Mouse (Mus musculus): ENCODE results near the gene Rbms3. TPM values are rescaled to one million over a fixed set of nuclear protein-coding genes. Genes with fewer than 3 reads are reported as not detected.

Gene Rbms3
- polyA plus RNA-seq, 1 experiment from 2014 or later, result 43.1 TPM

DNA sequence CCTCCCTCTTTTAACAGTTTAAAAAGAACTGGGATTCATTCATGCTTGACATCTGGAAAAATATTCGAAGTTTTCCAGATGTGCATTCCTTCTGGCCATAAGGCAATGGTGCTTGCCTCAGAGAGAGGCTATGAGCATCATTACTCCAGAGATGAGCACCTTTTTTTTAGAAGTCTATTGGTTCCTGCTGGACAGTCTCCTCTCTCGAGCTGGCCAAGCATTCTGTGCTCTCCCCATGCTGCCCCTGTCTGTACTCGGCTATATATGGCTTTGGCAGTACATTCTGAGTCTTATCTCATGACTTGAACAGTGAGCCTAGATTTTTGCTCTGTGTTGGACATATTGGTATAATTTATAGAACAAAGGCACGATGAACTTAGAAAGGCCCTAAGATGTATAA lies 952.6 kb downstream of the Rbms3 start:
- H3K4me2 ChIP-seq (ENCODE audit: low read depth, low read length), result no peak overlapping the region
- peak overlapping the region; percentile 42; the same call in 1 of the 2 replicates for H3K27ac ChIP-seq (ENCODE audit: low read length)
- 59% methylated on average over 4 of the region's 4 CpGs for WGBS
- no peaks in the 10 kb centered on the region for H3K36me3 ChIP-seq (ENCODE audit: control insufficient read depth, insufficient read depth, low read length)
- H3K9ac ChIP-seq (ENCODE audit: low read depth, low read length), result no peak overlapping the region
- no peaks in the 10 kb centered on the region for H3K27me3 ChIP-seq (replicated peaks; ENCODE audit: control insufficient read depth, insufficient read depth, low read length)
- no peak overlapping the region for H3K4me3 ChIP-seq (ENCODE audit: low read length)
- H3K9me3 ChIP-seq (ENCODE audit: control insufficient read depth, low read length), result no peaks in the 10 kb centered on the region
- no peaks in the 10 kb centered on the region; the same call in 1 of the 2 replicates for H3K4me1 ChIP-seq (ENCODE audit: control insufficient read depth, insufficient read depth, low read length)
- ATAC-seq, result peak; percentile 46

DNA sequence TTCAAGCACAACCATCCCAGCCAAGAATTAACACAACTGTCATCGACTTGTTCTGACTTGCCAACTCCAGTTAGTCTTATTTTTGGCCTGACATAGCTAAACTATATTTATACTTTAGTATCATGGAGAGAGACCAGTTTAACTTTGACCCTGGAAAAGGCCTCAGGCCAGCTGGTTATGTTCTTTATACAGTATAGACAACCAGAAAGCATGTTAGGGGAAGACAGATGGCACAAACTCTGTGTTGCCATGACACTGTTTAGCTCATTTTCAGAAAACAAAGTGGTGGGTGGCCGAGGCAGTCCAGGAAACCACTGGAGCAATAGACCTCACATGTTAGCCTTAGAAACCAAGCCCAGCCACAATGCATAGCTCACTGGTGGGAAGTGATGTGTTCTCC lies 953.3 kb downstream of the Rbms3 start:
- H3K4me1 ChIP-seq (ENCODE audit: control insufficient read depth, insufficient read depth, low read length), result no peaks in the 10 kb centered on the region; the same call in 1 of the 2 replicates
- H3K27ac ChIP-seq (ENCODE audit: low read length), result no peak overlapping the region
- no peak overlapping the region for H3K4me3 ChIP-seq (ENCODE audit: low read length)
- H3K36me3 ChIP-seq (ENCODE audit: control insufficient read depth, insufficient read depth, low read length), result no peaks in the 10 kb centered on the region
- H3K4me2 ChIP-seq (ENCODE audit: low read depth, low read length), result no peak overlapping the region
- H3K9ac ChIP-seq (ENCODE audit: low read depth, low read length), result no peak overlapping the region
- H3K9me3 ChIP-seq (ENCODE audit: control insufficient read depth, low read length), result no peaks in the 10 kb centered on the region
- no peaks in the 10 kb centered on the region for H3K27me3 ChIP-seq (replicated peaks; ENCODE audit: control insufficient read depth, insufficient read depth, low read length)
- 34% methylated on average over 2 of the region's 2 CpGs for whole genome bisulfite sequencing
- peak; percentile 82 for ATAC-seq

DNA sequence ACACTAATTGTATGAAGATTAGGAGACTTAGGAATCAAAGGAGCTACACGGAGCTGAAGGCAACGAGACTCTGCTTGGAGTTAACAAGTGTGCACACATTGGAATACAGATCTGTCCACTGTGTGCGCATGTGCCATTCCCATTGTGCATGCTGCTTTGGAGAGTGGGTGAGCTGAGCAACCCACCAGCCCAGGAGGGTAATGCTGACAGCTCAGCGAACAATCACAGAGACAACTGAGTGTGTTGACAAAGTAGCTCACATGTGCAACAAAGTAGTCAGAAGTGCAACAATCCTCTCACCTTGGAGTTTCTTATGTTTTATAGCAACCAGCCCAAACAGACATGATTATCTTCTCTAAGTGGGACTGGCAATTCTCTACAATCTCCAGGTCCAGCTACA lies 955.5 kb downstream of the Rbms3 start:
- no peak for ATAC-seq
- Histone ChIP-seq H3K4me3 (ENCODE audit: low read length) (no peak overlapping the region), H3K27ac (ENCODE audit: low read length) (no peak overlapping the region), H3K36me3 (ENCODE audit: control insufficient read depth, insufficient read depth, low read length) (no peaks in the 10 kb centered on the region), H3K4me2 (ENCODE audit: low read depth, low read length) (no peak overlapping the region), H3K9me3 (ENCODE audit: control insufficient read depth, low read length) (no peaks in the 10 kb centered on the region), H3K27me3 (replicated peaks; ENCODE audit: control insufficient read depth, insufficient read depth, low read length) (no peaks in the 10 kb centered on the region), H3K4me1 (ENCODE audit: control insufficient read depth, insufficient read depth, low read length) (no peaks in the 10 kb centered on the region; the same call in 1 of the 2 replicates), H3K9ac (ENCODE audit: low read depth, low read length) (no peak overlapping the region)
- WGBS, result 81% methylated on average over 4 of the region's 4 CpGs

DNA sequence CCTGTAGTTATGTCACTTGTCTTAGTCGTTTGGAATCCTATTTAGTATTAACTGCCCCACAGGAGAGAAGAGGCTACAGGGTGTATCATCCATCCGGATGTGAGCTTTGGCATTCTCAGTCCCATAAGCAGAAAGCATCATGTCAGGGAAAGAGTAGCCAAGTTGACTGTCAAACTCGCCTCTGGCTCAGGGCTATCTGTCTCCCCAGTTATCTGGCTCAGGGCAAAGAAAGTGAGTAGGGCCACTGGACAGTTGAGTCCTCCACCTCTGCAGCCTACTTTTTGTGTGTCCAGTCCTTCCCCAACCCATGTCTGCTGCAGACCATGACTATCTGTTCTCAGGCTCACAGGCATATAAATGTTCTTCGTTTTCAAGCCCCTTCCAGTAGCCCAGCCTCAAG lies 968.7 kb downstream of the Rbms3 start:
- no peak for ATAC-seq
- 84% methylated on average over 4 of the region's 4 CpGs for WGBS
- H3K9me3 ChIP-seq (ENCODE audit: control insufficient read depth, low read length), result no peaks in the 10 kb centered on the region
- H3K9ac ChIP-seq (ENCODE audit: low read depth, low read length), result no peak overlapping the region
- no peak overlapping the region for H3K4me2 ChIP-seq (ENCODE audit: low read depth, low read length)
- H3K4me1 ChIP-seq (ENCODE audit: control insufficient read depth, insufficient read depth, low read length), result no peaks in the 10 kb centered on the region
- no peak overlapping the region for H3K4me3 ChIP-seq (ENCODE audit: low read length)
- no peaks in the 10 kb centered on the region for H3K27me3 ChIP-seq (replicated peaks; ENCODE audit: control insufficient read depth, insufficient read depth, low read length)
- no peaks in the 10 kb centered on the region for H3K36me3 ChIP-seq (ENCODE audit: control insufficient read depth, insufficient read depth, low read length)
- H3K27ac ChIP-seq (ENCODE audit: low read length), result no peak overlapping the region

DNA sequence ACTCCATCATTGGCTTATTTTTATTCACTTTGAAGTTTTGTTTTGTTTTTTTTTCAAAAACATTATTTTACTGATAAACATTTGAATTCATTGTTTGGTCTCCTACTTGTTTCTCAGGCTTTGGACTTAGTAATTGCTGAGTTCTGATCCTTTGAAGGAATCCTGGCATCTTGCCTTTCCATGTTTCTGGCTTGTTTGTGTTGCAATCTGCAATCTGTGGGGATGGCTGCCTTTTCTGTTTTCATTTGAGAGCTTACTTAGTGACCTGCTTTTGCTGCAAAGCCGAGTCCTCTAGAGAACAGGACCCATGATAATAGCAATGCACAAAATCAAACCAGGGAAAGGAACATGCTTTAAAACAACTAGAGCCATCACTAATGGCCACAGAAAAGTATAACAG lies 969.8 kb downstream of the Rbms3 start:
- Histone ChIP-seq H3K9ac (ENCODE audit: low read depth, low read length) (no peak overlapping the region), H3K4me3 (ENCODE audit: low read length) (no peak overlapping the region), H3K4me1 (ENCODE audit: control insufficient read depth, insufficient read depth, low read length) (no peaks in the 10 kb centered on the region), H3K4me2 (ENCODE audit: low read depth, low read length) (no peak overlapping the region), H3K27ac (ENCODE audit: low read length) (no peak overlapping the region), H3K27me3 (replicated peaks; ENCODE audit: control insufficient read depth, insufficient read depth, low read length) (no peaks in the 10 kb centered on the region), H3K9me3 (ENCODE audit: control insufficient read depth, low read length) (no peaks in the 10 kb centered on the region), H3K36me3 (ENCODE audit: control insufficient read depth, insufficient read depth, low read length) (no peaks in the 10 kb centered on the region)
- WGBS, result 65% methylated on average over 1 of the region's 1 CpGs
- ATAC-seq, result no peak

DNA sequence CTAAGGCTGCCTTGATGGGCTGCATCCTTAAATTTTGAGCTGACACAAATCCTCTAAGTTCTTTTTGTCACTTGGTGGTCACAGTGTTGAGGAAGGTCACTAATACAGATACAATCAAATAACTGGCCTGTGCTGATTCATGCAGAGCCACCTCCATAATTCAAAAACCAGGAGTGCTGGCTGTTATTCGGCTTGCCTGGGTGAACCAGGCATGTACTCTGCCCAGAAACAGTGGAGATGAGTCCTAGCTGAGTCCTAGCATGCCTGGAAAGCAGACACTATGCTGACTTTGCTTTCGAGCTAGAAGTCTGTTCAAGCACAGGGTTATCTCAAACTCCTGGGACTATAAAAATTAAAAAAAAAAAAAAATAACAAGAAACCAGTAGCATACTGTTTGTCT lies 972.6 kb downstream of the Rbms3 start:
- Histone ChIP-seq H3K27me3 (replicated peaks; ENCODE audit: control insufficient read depth, insufficient read depth, low read length) (no peaks in the 10 kb centered on the region), H3K4me2 (ENCODE audit: low read depth, low read length) (no peak overlapping the region), H3K27ac (ENCODE audit: low read length) (no peak overlapping the region), H3K4me3 (ENCODE audit: low read length) (no peak overlapping the region), H3K36me3 (ENCODE audit: control insufficient read depth, insufficient read depth, low read length) (no peaks in the 10 kb centered on the region), H3K9me3 (ENCODE audit: control insufficient read depth, low read length) (no peaks in the 10 kb centered on the region), H3K9ac (ENCODE audit: low read depth, low read length) (no peak overlapping the region), H3K4me1 (ENCODE audit: control insufficient read depth, insufficient read depth, low read length) (no peaks in the 10 kb centered on the region)
- no peak for ATAC-seq
- WGBS, result 81% methylated on average over 2 of the region's 2 CpGs

DNA sequence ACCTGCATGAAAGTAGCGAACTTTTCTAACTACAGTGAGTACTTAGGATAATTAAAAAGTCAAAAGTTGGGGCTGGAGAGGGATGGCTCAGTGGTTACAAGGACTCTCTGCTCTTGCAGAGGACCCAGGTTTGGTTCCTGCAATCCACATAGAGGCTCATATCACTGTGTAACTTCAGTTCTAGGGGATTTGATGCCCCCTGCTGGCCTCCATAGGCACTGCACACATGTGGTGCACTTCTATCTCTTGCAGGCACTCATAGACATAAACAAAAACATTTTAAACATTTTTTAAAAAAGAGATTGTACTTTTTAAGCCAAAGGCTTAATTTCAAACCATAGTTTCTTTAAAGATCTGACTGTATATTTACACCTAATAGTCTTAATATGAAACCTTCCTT lies 978.3 kb downstream of the Rbms3 start:
- no peak for ATAC-seq

DNA sequence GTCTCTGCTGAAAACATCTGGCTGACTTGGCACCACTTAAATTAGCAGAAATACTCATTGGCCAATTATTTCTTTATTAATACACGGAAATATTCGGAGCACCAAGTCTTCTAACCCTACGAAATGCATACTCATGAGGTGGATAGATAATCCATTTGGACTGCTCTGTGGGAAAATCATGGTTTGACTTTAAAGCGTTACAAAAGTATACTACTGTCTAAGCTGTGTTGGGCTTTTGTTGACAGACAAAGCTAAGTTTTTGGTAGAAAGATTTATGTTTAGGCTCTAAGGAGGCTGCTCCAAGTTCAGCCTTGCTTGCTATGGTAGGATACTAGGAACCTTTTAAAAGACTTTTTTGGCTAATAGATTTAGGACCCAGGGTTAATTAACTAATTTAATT lies 979.8 kb downstream of the Rbms3 start:
- ATAC-seq, result no peak
- Histone ChIP-seq H3K36me3 (ENCODE audit: control insufficient read depth, insufficient read depth, low read length) (no peaks in the 10 kb centered on the region), H3K27ac (ENCODE audit: low read length) (no peak overlapping the region), H3K9ac (ENCODE audit: low read depth, low read length) (no peak overlapping the region), H3K4me3 (ENCODE audit: low read length) (no peak overlapping the region), H3K9me3 (ENCODE audit: control insufficient read depth, low read length) (no peaks in the 10 kb centered on the region), H3K27me3 (replicated peaks; ENCODE audit: control insufficient read depth, insufficient read depth, low read length) (no peaks in the 10 kb centered on the region), H3K4me2 (ENCODE audit: low read depth, low read length) (no peak overlapping the region), H3K4me1 (ENCODE audit: control insufficient read depth, insufficient read depth, low read length) (no peaks in the 10 kb centered on the region)
- 70% methylated on average over 4 of the region's 4 CpGs for WGBS

More for the DNA sequence above, 978.3 kb downstream of the Rbms3 start:
- H3K9ac ChIP-seq (ENCODE audit: low read depth, low read length), result no peak overlapping the region
- H3K4me3 ChIP-seq (ENCODE audit: low read length), result no peak overlapping the region
- 94% methylated on average over 1 of the region's 1 CpGs for WGBS
- H3K9me3 ChIP-seq (ENCODE audit: control insufficient read depth, low read length), result no peaks in the 10 kb centered on the region
- H3K4me1 ChIP-seq (ENCODE audit: control insufficient read depth, insufficient read depth, low read length), result no peaks in the 10 kb centered on the region
- H3K27me3 ChIP-seq (replicated peaks; ENCODE audit: control insufficient read depth, insufficient read depth, low read length), result no peaks in the 10 kb centered on the region
- no peak overlapping the region for H3K27ac ChIP-seq (ENCODE audit: low read length)
- H3K36me3 ChIP-seq (ENCODE audit: control insufficient read depth, insufficient read depth, low read length), result no peaks in the 10 kb centered on the region
- no peak overlapping the region for H3K4me2 ChIP-seq (ENCODE audit: low read depth, low read length)

DNA sequence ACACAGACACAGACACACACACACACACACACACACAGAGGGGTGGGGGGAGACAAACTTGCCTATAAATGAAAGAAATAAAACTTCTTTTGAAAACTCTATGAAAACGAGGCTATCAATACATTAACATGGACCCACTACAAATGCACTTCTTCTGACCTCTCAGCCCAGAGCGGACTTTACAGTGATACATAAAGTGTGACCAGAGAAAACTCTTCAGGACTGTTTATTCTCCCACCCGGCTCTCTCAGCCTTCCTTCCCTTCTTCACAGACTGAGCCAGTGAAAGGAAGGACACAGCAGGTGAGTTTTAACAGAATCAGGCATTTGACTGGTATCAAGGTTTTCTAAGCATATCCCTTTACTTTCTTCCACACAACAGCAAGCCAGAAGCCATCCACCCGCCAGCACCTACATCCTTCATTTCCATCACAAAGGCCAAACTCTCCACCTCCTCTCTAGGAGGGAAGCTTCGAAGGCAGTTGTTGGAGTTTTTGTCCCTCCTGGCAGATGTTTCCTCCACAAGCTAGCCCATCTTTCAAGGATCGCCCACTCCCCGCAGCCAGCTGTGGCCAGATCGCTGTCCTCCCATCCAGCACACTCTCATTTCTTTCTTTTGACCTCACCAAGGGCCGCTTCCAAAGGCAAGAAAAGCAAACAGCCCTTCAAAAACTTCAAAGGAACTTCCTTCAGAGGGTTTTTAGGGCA lies 980.5 kb downstream of the Rbms3 start:
- ATAC-seq, result no peak
- 38% methylated on average over 9 of the region's 9 CpGs for WGBS
- Histone ChIP-seq H3K9ac (ENCODE audit: low read depth, low read length) (no peak overlapping the region), H3K4me1 (ENCODE audit: control insufficient read depth, insufficient read depth, low read length) (no peaks in the 10 kb centered on the region), H3K4me2 (ENCODE audit: low read depth, low read length) (no peak overlapping the region), H3K9me3 (ENCODE audit: control insufficient read depth, low read length) (no peaks in the 10 kb centered on the region), H3K36me3 (ENCODE audit: control insufficient read depth, insufficient read depth, low read length) (no peaks in the 10 kb centered on the region), H3K4me3 (ENCODE audit: low read length) (no peak overlapping the region), H3K27me3 (replicated peaks; ENCODE audit: control insufficient read depth, insufficient read depth, low read length) (no peaks in the 10 kb centered on the region), H3K27ac (ENCODE audit: low read length) (no peak overlapping the region)

DNA sequence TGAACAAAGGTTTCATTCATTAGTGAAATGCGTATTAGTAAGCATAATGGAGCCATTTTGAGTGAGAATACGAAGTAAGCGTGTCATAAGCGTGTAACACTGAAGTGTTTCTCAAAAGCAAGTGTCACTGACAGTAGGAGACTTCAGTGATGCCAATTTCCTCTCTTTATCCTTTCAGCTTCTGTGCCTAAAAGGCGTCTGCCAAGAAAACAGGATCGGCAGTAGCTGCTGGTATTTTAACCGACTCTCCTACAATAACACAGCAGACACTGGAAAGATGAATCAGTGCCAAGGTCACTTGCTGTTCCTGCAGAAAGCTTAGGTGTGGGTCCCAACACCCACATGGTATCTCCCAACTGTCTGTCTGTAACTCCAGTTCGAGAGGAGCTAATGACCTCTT lies 985.1 kb downstream of the Rbms3 start:
- no peaks in the 10 kb centered on the region for H3K27me3 ChIP-seq (replicated peaks; ENCODE audit: control insufficient read depth, insufficient read depth, low read length)
- no peak overlapping the region for H3K9ac ChIP-seq (ENCODE audit: low read depth, low read length)
- H3K9me3 ChIP-seq (ENCODE audit: control insufficient read depth, low read length), result no peaks in the 10 kb centered on the region
- H3K4me1 ChIP-seq (ENCODE audit: control insufficient read depth, insufficient read depth, low read length), result peaks cover 4% of the 10 kb centered on the region; the same call in 1 of the 2 replicates
- H3K36me3 ChIP-seq (ENCODE audit: control insufficient read depth, insufficient read depth, low read length), result no peaks in the 10 kb centered on the region
- H3K27ac ChIP-seq (ENCODE audit: low read length), result no peak overlapping the region
- WGBS, result 76% methylated on average over 8 of the region's 8 CpGs
- H3K4me2 ChIP-seq (ENCODE audit: low read depth, low read length), result no peak overlapping the region
- H3K4me3 ChIP-seq (ENCODE audit: low read length), result no peak overlapping the region
- ATAC-seq, result no peak
